Mouse (Mus musculus) intestine, embryonic 15.5 days (tissue): ENCODE results near the gene Tsr3. TPM values are rescaled to one million over a fixed set of nuclear protein-coding genes. Genes with fewer than 3 reads are reported as not detected.
"Not testable (repeated sequence)": the region's sequence is repeated elsewhere in the genome, so short reads cannot be mapped to it uniquely, and the experiment has no call there.

Source experiments
- ATAC-seq: fragments of 200-750 bp; cut with Nextera tagmentation; 2 replicates; pipeline ENCODE4 v1.8.0; 2017; ENCODE audit warnings: moderate TSS enrichment, moderate library complexity
- H3K27ac ChIP-seq: fragments of 300-500 bp; sonication (generic); 2 replicates; pipeline ENCODE4 v1.5.1; 2015; ENCODE audit warnings: mild to moderate bottlenecking, inconsistent platforms
- H3K27me3 ChIP-seq: fragments of 300-500 bp; sonication (generic); replicated peaks from 2 replicates; pipeline ENCODE4 v1.6.1; 2015; ENCODE audit warnings: inconsistent platforms
- H3K36me3 ChIP-seq: fragments of 300-500 bp; sonication (generic); 2 replicates; pipeline ENCODE4 v1.6.1; 2015; ENCODE audit warnings: inconsistent platforms
- H3K4me1 ChIP-seq: fragments of 300-500 bp; sonication (generic); replicated peaks from 2 replicates; pipeline ENCODE4 v1.6.1; 2015; ENCODE audit warnings: inconsistent platforms
- H3K4me2 ChIP-seq: fragments of 300-500 bp; sonication (generic); replicated peaks from 2 replicates; pipeline ENCODE4 v1.6.1; 2015; ENCODE audit warnings: mild to moderate bottlenecking, inconsistent platforms
- H3K4me3 ChIP-seq: fragments of 300-500 bp; sonication (generic); replicated peaks from 2 replicates; pipeline ENCODE4 v1.5.1; 2015; ENCODE audit warnings: inconsistent platforms
- H3K9ac ChIP-seq: fragments of 300-500 bp; sonication (generic); 2 replicates; pipeline ENCODE4 v1.6.1; 2015; ENCODE audit warnings: inconsistent platforms
- H3K9me3 ChIP-seq: fragments of 300-500 bp; sonication (generic); 2 replicates; pipeline ENCODE4 v1.6.1; 2016; ENCODE audit warnings: inconsistent platforms
- WGBS: fragments of 180-500 bp; shearing (Covaris S2); methylation state at CpG from one replicate; pipeline ENCODE4 v1.1.7; 2015; 5-methylcytosine and 5-hydroxymethylcytosine counted together
- polyA plus RNA-seq: library from polyadenylated mRNA; unstranded; fragments of >200 nt; fragmentation: Nextera tagmentation; extraction: Ambion mirVana; gene quantifications from 2 replicates; pipeline ENCODE4 v1.2.1, GENCODE M21; 2015

The Tsr3 gene
- polyA plus RNA-seq, result 37.7 and 38.5 TPM in 2 replicates

DNA sequence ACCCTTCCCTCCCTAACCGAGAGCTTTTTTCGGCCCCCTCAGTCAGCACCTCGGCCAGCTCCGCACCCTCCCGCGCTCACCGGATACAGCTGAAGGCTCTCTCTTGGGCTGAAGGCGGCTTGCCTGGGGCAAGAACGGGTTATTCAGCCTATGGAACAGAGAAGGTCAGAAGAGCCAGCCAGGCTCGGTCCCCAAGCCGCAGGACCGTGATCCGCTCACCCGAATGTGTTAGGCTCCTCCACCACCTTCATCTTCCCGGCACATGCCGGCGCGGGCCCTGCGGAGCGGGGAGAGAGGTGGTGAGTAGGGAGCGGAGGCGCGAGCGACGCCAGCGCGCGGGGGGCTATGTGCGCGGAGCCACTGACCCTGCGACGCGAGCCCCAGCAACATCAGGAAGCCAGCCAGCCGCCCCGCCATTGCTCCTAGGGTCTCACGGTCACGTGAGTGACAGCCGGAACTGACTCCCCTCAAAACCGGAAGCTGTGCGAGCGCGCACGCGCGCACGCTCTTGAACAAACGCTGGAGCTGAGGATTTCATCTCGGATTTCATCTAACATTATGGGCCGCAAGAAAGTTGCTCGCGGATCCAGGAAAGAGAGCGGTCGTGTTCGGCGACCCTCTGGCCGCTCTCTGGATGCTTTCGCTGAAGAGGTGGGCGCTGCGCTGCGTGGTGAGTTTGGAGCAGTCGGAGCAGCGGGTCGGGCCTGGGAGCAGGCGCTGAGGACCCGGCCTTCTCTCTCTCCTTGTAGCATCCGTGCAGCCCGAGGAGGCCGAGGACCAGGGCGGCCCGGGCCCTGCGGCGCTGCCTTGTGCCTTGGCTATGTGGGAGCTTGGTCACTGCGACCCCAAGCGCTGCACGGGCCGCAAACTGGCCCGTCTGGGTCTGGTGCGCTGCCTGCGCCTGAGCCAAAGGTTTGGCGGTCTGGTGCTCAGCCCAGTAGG lies at the start of gene Tsr3, which contains the start of gene Gnptg:
Tsr3 (plus strand) TSS at position 476 of the 942 bp plus-strand sequence.
Gnptg (minus strand) TSS at position 430 of the 942 bp plus-strand sequence.
- peak within 1 kb of the TSS; percentile 92 for H3K4me2 ChIP-seq
- peaks cover 11% of the 10 kb centered on the region for H3K36me3 ChIP-seq
- peaks cover 11% of the 10 kb centered on the region for H3K4me1 ChIP-seq
- under 1% methylated on average over 80 of the region's 80 CpGs for WGBS
- H3K27ac ChIP-seq, result peak within 1 kb of the TSS; percentile 75
- peak within 1 kb of the TSS; percentile 99 for H3K4me3 ChIP-seq
- peak within 1 kb of the TSS; percentile 89 for H3K9ac ChIP-seq
- no peaks in the 10 kb centered on the region for H3K27me3 ChIP-seq
- ATAC-seq, result peak; percentile 95
- H3K9me3 ChIP-seq, result no peaks in the 10 kb centered on the region

DNA sequence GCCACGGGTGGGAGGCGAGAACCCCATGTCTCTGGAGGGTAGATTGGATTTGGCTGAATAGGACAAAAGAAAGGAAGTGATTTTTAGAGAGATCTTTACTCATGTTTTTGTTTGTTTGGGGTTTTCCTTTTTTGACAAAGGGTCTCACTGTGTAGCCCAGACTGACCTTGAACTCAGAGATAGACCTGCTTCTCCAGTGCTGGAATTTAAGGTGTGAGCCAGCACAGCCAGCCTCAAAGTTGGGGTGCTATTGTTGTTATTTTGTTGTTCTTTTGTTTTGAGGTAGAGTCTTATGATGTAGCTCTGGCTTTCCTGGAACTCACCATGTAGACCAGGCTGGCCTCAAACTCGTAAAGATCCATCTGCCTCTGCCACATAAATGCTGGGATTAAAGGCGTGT lies 37.6 kb upstream of the Tsr3 start:
- no peak for ATAC-seq
- WGBS, result 90% methylated on average over 4 of the region's 4 CpGs
- H3K4me2 ChIP-seq, result no peak overlapping the region

GRCm38 (mm10) chr17:25210006-25210405 lies 30.0 kb upstream of the Tsr3 start:
- H3K4me3 ChIP-seq, result no peak overlapping the region
- no peak for ATAC-seq
- no peak overlapping the region for H3K27ac ChIP-seq
- H3K4me2 ChIP-seq, result no peak overlapping the region
- WGBS, result 84% methylated on average over 4 of the region's 4 CpGs
- no peaks in the 10 kb centered on the region for H3K9me3 ChIP-seq
- peaks cover 30% of the 10 kb centered on the region for H3K36me3 ChIP-seq
- no peaks in the 10 kb centered on the region for H3K27me3 ChIP-seq
- H3K9ac ChIP-seq, result no peak overlapping the region
- no peaks in the 10 kb centered on the region for H3K4me1 ChIP-seq

More for the DNA sequence above, 37.6 kb upstream of the Tsr3 start:
- H3K36me3 ChIP-seq, result peaks cover 26% of the 10 kb centered on the region
- H3K4me1 ChIP-seq, result no peaks in the 10 kb centered on the region
- no peaks in the 10 kb centered on the region for H3K27me3 ChIP-seq
- H3K27ac ChIP-seq, result no peak overlapping the region
- no peak overlapping the region for H3K4me3 ChIP-seq
- no peaks in the 10 kb centered on the region for H3K9me3 ChIP-seq
- H3K9ac ChIP-seq, result no peak overlapping the region

- no peak overlapping the region for H3K4me3 ChIP-seq
- WGBS, result 82% methylated on average over 15 of the region's 15 CpGs
- no peak overlapping the region for H3K4me2 ChIP-seq
- ATAC-seq, result no peak
- H3K9me3 ChIP-seq, result no peaks in the 10 kb centered on the region
- no peaks in the 10 kb centered on the region for H3K4me1 ChIP-seq
- no peak overlapping the region for H3K9ac ChIP-seq
- no peak overlapping the region for H3K27ac ChIP-seq
- H3K36me3 ChIP-seq, result peaks cover 26% of the 10 kb centered on the region
- no peaks in the 10 kb centered on the region for H3K27me3 ChIP-seq
These were observed 29.1 kb upstream of the Tsr3 start for GRCm38 (mm10) chr17:25210680-25211466.

GRCm38 (mm10) chr17:25211705-25212104 lies 28.3 kb upstream of the Tsr3 start:
- 85% methylated on average over 4 of the region's 4 CpGs for WGBS
- no peak overlapping the region for H3K4me2 ChIP-seq
- H3K36me3 ChIP-seq, result peaks cover 23% of the 10 kb centered on the region

DNA sequence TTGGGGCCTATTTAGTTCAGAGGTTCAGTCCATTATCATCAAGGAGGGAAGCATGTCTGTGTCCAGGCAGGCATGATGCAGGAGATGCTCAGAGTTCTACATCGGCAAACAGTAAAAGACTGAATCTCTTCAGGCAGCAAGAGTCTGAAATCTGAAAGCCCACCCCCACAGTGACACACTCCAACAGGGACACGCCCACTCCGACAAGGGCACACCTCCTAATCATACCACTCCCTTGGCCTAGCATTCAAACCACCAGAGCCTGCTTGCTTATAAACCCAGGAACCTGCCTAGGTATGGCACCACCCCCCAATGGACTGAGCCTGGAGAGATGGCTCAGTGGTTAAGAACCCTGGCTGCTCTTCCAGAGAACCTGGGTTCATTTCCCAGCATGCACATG lies 24.5 kb upstream of the Tsr3 start:
- WGBS, result 79% methylated on average over 3 of the region's 3 CpGs
- Histone ChIP-seq H3K4me2 (no peak overlapping the region), H3K27ac (no peak overlapping the region), H3K27me3 (no peaks in the 10 kb centered on the region), H3K9me3 (no peaks in the 10 kb centered on the region), H3K9ac (no peak overlapping the region), H3K4me3 (no peak overlapping the region), H3K4me1 (no peaks in the 10 kb centered on the region), H3K36me3 (peaks cover 9% of the 10 kb centered on the region)
- ATAC-seq, result no peak

More at GRCm38 (mm10) chr17:25211705-25212104, 28.3 kb upstream of the Tsr3 start:
- H3K4me3 ChIP-seq, result no peak overlapping the region
- no peaks in the 10 kb centered on the region for H3K27me3 ChIP-seq
- H3K9ac ChIP-seq, result no peak overlapping the region
- H3K27ac ChIP-seq, result no peak overlapping the region
- no peak for ATAC-seq
- no peaks in the 10 kb centered on the region for H3K9me3 ChIP-seq
- no peaks in the 10 kb centered on the region for H3K4me1 ChIP-seq

DNA sequence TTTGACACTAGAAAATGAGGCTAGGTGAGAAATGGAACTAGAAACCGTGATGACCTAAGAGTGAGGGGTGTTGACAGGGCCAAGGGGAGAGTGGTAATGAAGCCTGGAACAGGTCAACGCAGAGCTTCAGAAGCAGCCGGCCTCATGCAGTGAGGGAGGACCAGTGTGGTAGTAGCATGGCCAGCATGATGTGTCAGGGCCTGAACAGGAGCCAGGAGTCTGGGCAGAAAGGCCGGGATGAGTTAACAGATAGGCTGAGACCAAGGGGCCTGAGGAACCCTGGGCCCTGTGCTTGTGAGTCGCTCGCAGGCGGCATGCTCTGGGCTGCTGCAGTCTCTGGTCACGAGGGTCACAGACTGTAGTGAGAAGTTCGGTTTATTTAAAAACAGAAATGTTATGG lies 21.0 kb upstream of the Tsr3 start:
- H3K4me2 ChIP-seq, result no peak overlapping the region
- H3K4me1 ChIP-seq, result peaks cover 6% of the 10 kb centered on the region
- ATAC-seq, result no peak
- 91% methylated on average over 9 of the region's 9 CpGs for WGBS
- no peaks in the 10 kb centered on the region for H3K27me3 ChIP-seq
- H3K4me3 ChIP-seq, result no peak overlapping the region
- H3K36me3 ChIP-seq, result peaks cover 6% of the 10 kb centered on the region; the same call in 1 of the 2 replicates
- H3K27ac ChIP-seq, result no peak overlapping the region
- H3K9ac ChIP-seq, result no peak overlapping the region
- no peaks in the 10 kb centered on the region for H3K9me3 ChIP-seq

- Histone ChIP-seq H3K36me3 (0 out of 2 replicates have a peak, but pooled peaks cover 6% of the 10 kb centered on the region), H3K4me2 (no peak overlapping the region), H3K9ac (no peak overlapping the region), H3K27me3 (no peaks in the 10 kb centered on the region), H3K27ac (no peak overlapping the region), H3K4me3 (no peak overlapping the region), H3K9me3 (no peaks in the 10 kb centered on the region), H3K4me1 (peaks cover 6% of the 10 kb centered on the region)
- ATAC-seq, result no peak
- WGBS, result 91% methylated on average over 15 of the region's 15 CpGs
These were observed 20.3 kb upstream of the Tsr3 start for GRCm38 (mm10) chr17:25219492-25220295.

DNA sequence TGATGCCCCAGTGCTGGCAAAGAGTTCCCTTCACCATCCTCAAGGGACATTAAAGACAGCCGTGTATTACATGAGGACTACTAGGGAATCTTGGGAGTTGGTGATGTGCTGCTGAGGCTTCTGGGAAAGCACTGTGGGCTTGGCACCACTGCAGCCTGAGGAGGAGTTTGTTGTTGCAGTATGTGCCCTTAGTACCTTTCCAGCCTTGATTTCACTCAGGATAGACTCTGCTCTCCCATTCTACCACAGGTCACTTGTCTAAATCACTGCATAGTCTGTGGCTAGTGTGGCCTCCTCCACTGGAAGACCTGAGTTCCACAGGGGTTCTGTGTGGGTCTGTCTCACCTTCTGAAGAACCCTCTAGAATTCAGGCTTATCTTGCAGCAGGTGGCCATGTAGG lies 19.2 kb upstream of the Tsr3 start:
- H3K9me3 ChIP-seq, result no peaks in the 10 kb centered on the region
- H3K9ac ChIP-seq, result no peak overlapping the region
- H3K27me3 ChIP-seq, result no peaks in the 10 kb centered on the region
- H3K27ac ChIP-seq, result no peak overlapping the region
- H3K4me2 ChIP-seq, result no peak overlapping the region
- H3K4me1 ChIP-seq, result peaks cover 6% of the 10 kb centered on the region
- H3K4me3 ChIP-seq, result no peak overlapping the region
- 0 out of 2 replicates have a peak, but pooled peaks cover 2% of the 10 kb centered on the region for H3K36me3 ChIP-seq
- WGBS, result 88% methylated on average over 1 of the region's 1 CpGs
- ATAC-seq, result no peak

GRCm38 (mm10) chr17:25221821-25222503 lies 18.0 kb upstream of the Tsr3 start:
- no peaks in the 10 kb centered on the region for H3K9me3 ChIP-seq
- peak overlapping the region; percentile 77 for H3K4me2 ChIP-seq
- 0 out of 2 replicates have a peak, but pooled peaks cover 2% of the 10 kb centered on the region for H3K36me3 ChIP-seq
- ATAC-seq, result peak; percentile 92
- no peak overlapping the region for H3K27ac ChIP-seq
- WGBS, result 2% methylated on average over 23 of the region's 30 CpGs
- peaks cover 6% of the 10 kb centered on the region for H3K4me1 ChIP-seq
- H3K9ac ChIP-seq, result peak overlapping the region; percentile 44
- H3K27me3 ChIP-seq, result no peaks in the 10 kb centered on the region
- H3K4me3 ChIP-seq, result peak overlapping the region; percentile 43

DNA sequence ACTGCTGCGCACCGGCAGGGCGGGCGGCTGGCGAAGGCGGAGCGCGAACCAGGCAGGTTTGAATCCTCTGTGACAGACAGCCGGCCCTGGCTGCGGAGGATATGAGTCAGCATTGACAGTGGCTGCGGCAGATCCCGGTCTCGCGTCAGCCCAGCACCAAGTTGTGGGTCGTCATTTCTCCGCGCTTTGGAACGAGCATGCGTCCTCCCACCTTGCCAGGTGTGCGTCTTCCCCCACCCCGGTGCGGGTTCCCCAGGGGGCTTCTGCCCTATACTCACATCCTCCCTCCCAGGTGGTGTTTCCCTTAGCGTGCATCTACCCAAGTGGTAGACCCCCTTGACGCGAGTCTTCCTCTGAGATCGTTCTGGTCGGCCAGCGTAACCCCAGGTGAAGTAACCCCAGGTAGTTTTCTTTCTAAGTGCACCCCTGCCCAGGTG lies 17.4 kb upstream of the Tsr3 start:
- peak; percentile 93 for ATAC-seq
- Histone ChIP-seq H3K4me3 (peak overlapping the region; percentile 43), H3K4me2 (peak overlapping the region; percentile 77)
- H3K36me3 ChIP-seq, H3K9me3 ChIP-seq, H3K27ac ChIP-seq, H3K4me1 ChIP-seq, H3K27me3 ChIP-seq, H3K9ac ChIP-seq: not testable (repeated sequence)
- WGBS, result 14% methylated on average over 16 of the region's 28 CpGs
